ENCODE assay signal across 8 mouse cellular contexts in the genomic region with DNA sequence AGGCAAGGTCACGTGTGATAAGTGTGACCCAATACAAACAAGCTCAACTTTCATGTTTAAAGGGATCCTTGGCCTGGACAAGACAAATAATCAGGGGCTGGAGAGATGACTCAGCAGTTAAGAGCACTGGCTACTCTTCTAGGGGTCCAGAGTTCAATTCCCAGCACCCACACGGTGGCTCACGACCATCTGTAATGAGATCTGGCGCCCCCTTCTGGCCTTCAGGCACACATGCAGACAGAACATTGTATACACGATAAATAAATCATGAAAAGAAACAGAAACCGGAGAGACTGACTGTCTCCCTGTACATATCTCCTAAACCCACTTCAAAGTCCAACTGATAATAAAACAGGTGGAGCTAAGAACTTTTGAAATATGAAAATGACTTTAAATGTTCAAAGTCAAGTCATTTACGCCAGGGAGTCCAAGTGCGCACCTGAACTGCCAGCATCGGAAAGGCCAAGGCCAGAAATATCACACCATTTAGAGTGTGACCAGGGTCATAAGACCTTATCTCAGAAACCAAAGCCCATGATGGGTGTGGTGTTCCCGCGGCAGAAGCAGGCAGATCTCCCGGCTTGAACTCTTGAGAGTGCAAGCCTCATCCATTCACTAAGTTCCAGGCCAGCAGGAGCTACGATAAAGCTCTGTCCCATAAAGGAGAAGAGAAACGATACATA. TPM values are rescaled to one million over a fixed set of nuclear protein-coding genes. Genes with fewer than 3 reads are reported as not detected.
DNase-seq lines count a peak whose midpoint lies in the region; ATAC-seq lines count a peak whose summit lies in the region.

No protein-coding gene starts in this region.

- no peak overlapping the region for H3K27ac ChIP-seq in heart, embryonic 12.5 days (ENCODE audit: poor library complexity, severe bottlenecking)
- no peak overlapping the region for H3K27ac ChIP-seq in forebrain, embryonic 11.5 days (ENCODE audit: low read depth, low read length)
- no peak overlapping the region; the same call in 1 of the 2 replicates for H3K27ac ChIP-seq in liver, embryonic 13.5 days

- no peak for DNase-seq in heart, adult 9 months (ENCODE audit: low spot score in 2 of 2)
- peak; percentile 68 for DNase-seq in CD4-positive helper T cell, adult 2 months (ENCODE audit: low read depth, low spot score)
- DNase-seq in forebrain, embryonic 11.5 days (ENCODE audit: low spot score): no peak
- DNase-seq in liver, embryonic 13.5 days: no peak
- no peak for DNase-seq in embryo, embryonic 10 days (ENCODE audit: low spot score)
- no peak for DNase-seq in gastrocnemius, postnatal 36 days

- peak overlapping the region; percentile 89 for H3K9ac ChIP-seq in heart, embryonic 12.5 days
- H3K9ac ChIP-seq in forebrain, embryonic 11.5 days (ENCODE audit: low read length): peak overlapping the region; percentile 95
- peak overlapping the region; percentile 93 for H3K9ac ChIP-seq in liver, embryonic 13.5 days

- intact Hi-C loops in gastrocnemius, postnatal 36 days (cut with DNase I): no loop called here

- H3K4me2 ChIP-seq in heart, embryonic 12.5 days: peak overlapping the region; percentile 87
- H3K4me2 ChIP-seq in forebrain, embryonic 11.5 days (ENCODE audit: low read depth, low read length, severe bottlenecking): peak overlapping the region; percentile 58
- peak overlapping the region; percentile 97 for H3K4me2 ChIP-seq in liver, embryonic 13.5 days

- H3K27me3 ChIP-seq in heart, embryonic 12.5 days (replicated peaks): no peaks in the 10 kb centered on the region
- H3K27me3 ChIP-seq in forebrain, embryonic 11.5 days (ENCODE audit: control insufficient read depth, insufficient read depth, low read length): no peaks in the 10 kb centered on the region
- H3K27me3 ChIP-seq in liver, embryonic 13.5 days: no peaks in the 10 kb centered on the region

- peaks cover 44% of the 10 kb centered on the region for H3K36me3 ChIP-seq in heart, embryonic 12.5 days
- peaks cover 6% of the 10 kb centered on the region; the same call in 1 of the 2 replicates for H3K36me3 ChIP-seq in forebrain, embryonic 11.5 days (ENCODE audit: control insufficient read depth, insufficient read depth, low read length)
- peaks cover 42% of the 10 kb centered on the region for H3K36me3 ChIP-seq in liver, embryonic 13.5 days

- 66% methylated on average over 14 of the region's 14 CpGs for WGBS in heart, embryonic 12.5 days
- 72% methylated on average over 14 of the region's 14 CpGs for WGBS in forebrain, embryonic 11.5 days
- 62% methylated on average over 14 of the region's 14 CpGs for WGBS in liver, embryonic 13.5 days (ENCODE audit: insufficient replicate concordance)

- peaks cover 12% of the 10 kb centered on the region for H3K4me1 ChIP-seq in heart, embryonic 12.5 days (replicated peaks)
- H3K4me1 ChIP-seq in forebrain, embryonic 11.5 days (replicated peaks; ENCODE audit: control insufficient read depth, insufficient read depth, low read length): peaks cover 7% of the 10 kb centered on the region; the same call in 1 of the 2 replicates
- peaks cover 31% of the 10 kb centered on the region for H3K4me1 ChIP-seq in liver, embryonic 13.5 days (replicated peaks)

- H3K9me3 ChIP-seq in heart, embryonic 12.5 days (replicated peaks): 0 out of 2 replicates have a peak, but pooled peaks cover 3% of the 10 kb centered on the region
- H3K9me3 ChIP-seq in forebrain, embryonic 11.5 days (ENCODE audit: control insufficient read depth, low read length): no peaks in the 10 kb centered on the region; the same call in 1 of the 2 replicates
- no peaks in the 10 kb centered on the region for H3K9me3 ChIP-seq in liver, embryonic 13.5 days (replicated peaks)

- no peak for ATAC-seq in heart, embryonic 12.5 days (ENCODE audit: insufficient number of reproducible peaks, low FRiP score)
- ATAC-seq in forebrain, embryonic 11.5 days (replicated peaks; ENCODE audit: low FRiP score): no peak
- no peak for ATAC-seq in liver, embryonic 13.5 days (ENCODE audit: low read depth)
- no peak for ATAC-seq in megakaryocyte-erythroid progenitor cell, adult 5-6 weeks (replicated peaks; ENCODE audit: low FRiP score, low TSS enrichment, poor library complexity, severe bottlenecking)

- peak overlapping the region; percentile 94 for H3K4me3 ChIP-seq in heart, embryonic 12.5 days
- peak overlapping the region; percentile 70 for H3K4me3 ChIP-seq in forebrain, embryonic 11.5 days (ENCODE audit: low read depth, low read length)
- peak overlapping the region; percentile 95 for H3K4me3 ChIP-seq in liver, embryonic 13.5 days (replicated peaks)

RNA-seq across cellular contexts. Expression of gene Prpsap1, which starts 5.2 kb away (rescaled TPM):
- 94.8 and 96.8 TPM in 2 replicates for polyA plus RNA-seq in heart, embryonic 12.5 days (2016; fragmentation: Nextera tagmentation; extraction: Ambion mirVana)
- 188 and 195 TPM in 2 replicates for polyA plus RNA-seq in forebrain, embryonic 11.5 days (2014; fragmentation: Nextera tagmentation; extraction: Ambion mirVana)
- 59.3 and 62.7 TPM in 2 replicates for polyA plus RNA-seq in liver, embryonic 13.5 days (2015; fragmentation: Nextera tagmentation; extraction: Ambion mirVana)
- 10 to 100 TPM; 12.6 to 14.1 TPM for total RNA-seq in gastrocnemius, postnatal 36 days (2021)
- 89.6 and 95.3 TPM in 2 replicates for total RNA-seq in megakaryocyte-erythroid progenitor cell, adult 5-6 weeks (2014; fragmentation: Nextera tagmentation)
- total RNA-seq in megakaryocyte-erythroid progenitor cell, adult 5-6 weeks (2017): 36.8 and 60.7 TPM in 2 replicates

RNA-seq across cellular contexts. Expression of gene Qrich2, which starts 22.8 kb away (rescaled TPM):
- polyA plus RNA-seq in heart, embryonic 12.5 days (2016; fragmentation: Nextera tagmentation; extraction: Ambion mirVana): not detected in 2 replicates
- polyA plus RNA-seq in forebrain, embryonic 11.5 days (2014; fragmentation: Nextera tagmentation; extraction: Ambion mirVana): not detected in 2 replicates
- not detected in 2 replicates for polyA plus RNA-seq in liver, embryonic 13.5 days (2015; fragmentation: Nextera tagmentation; extraction: Ambion mirVana)
- under 1 TPM in 1 of 2 experiments, not detected in 1; 0.05 TPM for total RNA-seq in gastrocnemius, postnatal 36 days (2021)
- total RNA-seq in megakaryocyte-erythroid progenitor cell, adult 5-6 weeks (2014; fragmentation: Nextera tagmentation): not detected in 2 replicates
- total RNA-seq in megakaryocyte-erythroid progenitor cell, adult 5-6 weeks (2017): not detected in 2 replicates

RNA-seq across cellular contexts. Expression of gene Sphk1, which starts 41.9 kb away (rescaled TPM):
- polyA plus RNA-seq in heart, embryonic 12.5 days (2016; fragmentation: Nextera tagmentation; extraction: Ambion mirVana): 1.6 and 2.1 TPM in 2 replicates
- 3.8 and 3.9 TPM in 2 replicates for polyA plus RNA-seq in forebrain, embryonic 11.5 days (2014; fragmentation: Nextera tagmentation; extraction: Ambion mirVana)
- polyA plus RNA-seq in liver, embryonic 13.5 days (2015; fragmentation: Nextera tagmentation; extraction: Ambion mirVana): 28.5 and 32.7 TPM in 2 replicates
- total RNA-seq in gastrocnemius, postnatal 36 days (2021): 1 to 10 TPM in 1 of 2 experiments, under 1 TPM in 1; 0.35 to 1.4 TPM
- total RNA-seq in megakaryocyte-erythroid progenitor cell, adult 5-6 weeks (2014; fragmentation: Nextera tagmentation): 188 and 259 TPM in 2 replicates
- total RNA-seq in megakaryocyte-erythroid progenitor cell, adult 5-6 weeks (2017): 119 and 168 TPM in 2 replicates

RNA-seq across cellular contexts. Expression of gene Ubald2, which starts 54.9 kb away (rescaled TPM):
- 33.7 and 34.2 TPM in 2 replicates for polyA plus RNA-seq in heart, embryonic 12.5 days (2016; fragmentation: Nextera tagmentation; extraction: Ambion mirVana)
- 80.2 and 83.7 TPM in 2 replicates for polyA plus RNA-seq in forebrain, embryonic 11.5 days (2014; fragmentation: Nextera tagmentation; extraction: Ambion mirVana)
- polyA plus RNA-seq in liver, embryonic 13.5 days (2015; fragmentation: Nextera tagmentation; extraction: Ambion mirVana): 28.2 and 33.0 TPM in 2 replicates
- total RNA-seq in gastrocnemius, postnatal 36 days (2021): 10 to 100 TPM; 41.8 to 56.5 TPM
- 68.8 and 89.9 TPM in 2 replicates for total RNA-seq in megakaryocyte-erythroid progenitor cell, adult 5-6 weeks (2014; fragmentation: Nextera tagmentation)
- total RNA-seq in megakaryocyte-erythroid progenitor cell, adult 5-6 weeks (2017): 65.8 and 93.3 TPM in 2 replicates
